Mouse (Mus musculus): Measurements from ENCODE around the gene Zfp93.

The Zfp93 gene

GRCm38 (mm10) chr7:24290106-24290693, 20.0 kb downstream of the Zfp93 start:
- DNase-seq (ENCODE audit: low read depth in 2 of 2, low spot score in 2 of 2), result no peak

GRCm38 (mm10) chr7:24291387-24292090, 21.3 kb downstream of the Zfp93 start:
- DNase-seq (ENCODE audit: low read depth in 2 of 2, low spot score in 2 of 2), result no peak

- no peak for DNase-seq (ENCODE audit: low read depth in 2 of 2, low spot score in 2 of 2)
Measured at GRCm38 (mm10) chr7:24293061-24293851, 23.0 kb downstream of the Zfp93 start.

GRCm38 (mm10) chr7:24294763-24295162, 24.5 kb downstream of the Zfp93 start:
- DNase-seq (ENCODE audit: low read depth in 2 of 2, low spot score in 2 of 2), result no peak

- DNase-seq (ENCODE audit: low read depth in 2 of 2, low spot score in 2 of 2), result no peak
Measured at GRCm38 (mm10) chr7:24295376-24295775, 25.2 kb downstream of the Zfp93 start.

- no peak for DNase-seq (ENCODE audit: low read depth in 2 of 2, low spot score in 2 of 2)
Measured at GRCm38 (mm10) chr7:24296386-24296785, 26.2 kb downstream of the Zfp93 start.

GRCm38 (mm10) chr7:24297361-24298095, 27.3 kb downstream of the Zfp93 start:
- DNase-seq (ENCODE audit: low read depth in 2 of 2, low spot score in 2 of 2), result no peak

- DNase-seq (ENCODE audit: low read depth in 2 of 2, low spot score in 2 of 2), result no peak
Measured at GRCm38 (mm10) chr7:24298635-24298972, 28.4 kb downstream of the Zfp93 start.

- DNase-seq (ENCODE audit: low read depth in 2 of 2, low spot score in 2 of 2), result peak; percentile 52 to 67
Measured at GRCm38 (mm10) chr7:24298973-24299708, 28.9 kb downstream of the Zfp93 start.

GRCm38 (mm10) chr7:24299823-24300481, 29.7 kb downstream of the Zfp93 start:
- no peak for DNase-seq (ENCODE audit: low read depth in 2 of 2, low spot score in 2 of 2)

GRCm38 (mm10) chr7:24300771-24301282, 30.6 kb downstream of the Zfp93 start, which contains the start of gene Zfp61:
Zfp61 (minus strand) TSS chr7:24301232.
- DNase-seq (ENCODE audit: low read depth in 2 of 2, low spot score in 2 of 2), result no peak

GRCm38 (mm10) chr7:24315726-24316566, 45.7 kb downstream of the Zfp93 start:
- DNase-seq (ENCODE audit: low read depth in 2 of 2, low spot score in 2 of 2), result no peak

GRCm38 (mm10) chr7:24316567-24317092, 46.4 kb downstream of the Zfp93 start, which contains the start of gene Zfp94:
Zfp94 (minus strand) TSS chr7:24316666.
- DNase-seq (ENCODE audit: low read depth in 2 of 2, low spot score in 2 of 2), result peak; percentile 79 to 86

- DNase-seq (ENCODE audit: low read depth in 2 of 2, low spot score in 2 of 2), result no peak
Measured at GRCm38 (mm10) chr7:24318942-24319341, 48.7 kb downstream of the Zfp93 start.

- no peak for DNase-seq (ENCODE audit: low read depth in 2 of 2, low spot score in 2 of 2)
Measured at GRCm38 (mm10) chr7:24322593-24322992, 52.4 kb downstream of the Zfp93 start.

GRCm38 (mm10) chr7:24325197-24325596, 55.0 kb downstream of the Zfp93 start:
- no peak for DNase-seq (ENCODE audit: low read depth in 2 of 2, low spot score in 2 of 2)

GRCm38 (mm10) chr7:24325675-24326128, 55.5 kb downstream of the Zfp93 start:
- no peak for DNase-seq (ENCODE audit: low read depth in 2 of 2, low spot score in 2 of 2)

- no peak for DNase-seq (ENCODE audit: low read depth in 2 of 2, low spot score in 2 of 2)
Measured at GRCm38 (mm10) chr7:24326273-24327135, 56.3 kb downstream of the Zfp93 start.
